Mouse (Mus musculus) MEL-GATA-1-ER (cell line): ENCODE measurements around the gene Irf2bpl.
A peak's percentile ranks its signal among the peaks of the same experiment; 100 is the strongest.

Source experiments
- DNase-seq: peaks from one replicate; pipeline ENCODE4 v3.0.0-alpha.2; 2012; ENCODE audit warnings: low read depth; ENCODE audit errors: extremely low read depth

Gene Irf2bpl

DNA sequence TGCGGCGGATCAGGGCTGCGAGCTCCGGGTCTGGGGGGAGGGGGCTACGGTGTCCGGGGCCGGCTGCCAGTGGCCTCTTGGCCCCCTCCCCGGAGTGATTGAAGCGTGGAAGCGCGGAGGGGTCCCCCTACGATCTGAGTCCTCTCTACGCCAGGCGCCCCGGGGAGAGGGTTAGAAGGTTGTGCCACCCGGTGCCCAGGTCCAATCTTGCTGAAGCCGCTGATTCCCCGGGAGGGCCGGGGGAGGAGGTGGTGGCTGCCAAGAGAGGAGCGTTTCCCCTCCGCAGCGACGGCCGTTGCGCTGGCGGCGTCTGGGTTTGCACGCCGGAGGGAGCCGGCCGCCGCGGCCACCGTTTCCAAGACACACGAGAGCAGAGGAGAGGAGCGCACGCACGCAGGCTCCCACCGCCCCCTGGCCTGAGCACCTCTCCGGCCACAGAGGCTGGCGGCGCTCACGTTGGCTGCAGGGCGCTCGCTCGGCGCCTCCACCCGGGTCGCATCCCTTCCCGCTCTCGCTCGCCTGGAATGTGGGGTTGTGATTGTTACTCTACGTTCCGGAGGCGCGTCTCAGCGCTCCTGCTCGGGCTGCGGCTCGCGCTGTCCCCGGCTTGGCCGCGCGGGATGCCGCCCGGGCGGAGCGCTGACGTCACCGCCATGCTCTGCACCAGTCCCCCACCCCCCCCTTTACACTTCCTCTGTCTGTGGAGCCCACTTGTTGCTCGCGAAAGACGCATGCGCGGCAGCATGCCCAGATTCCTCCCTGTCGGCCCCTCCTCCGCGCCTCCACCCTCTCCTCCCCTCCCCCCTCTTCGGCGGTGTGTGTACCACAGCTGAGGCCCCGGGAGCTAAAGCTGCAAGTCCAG lies at the start of gene Irf2bpl:
Irf2bpl (minus strand) TSS at position 602 of the 862 bp plus-strand sequence.
- DNase-seq = peak; percentile 84

DNA sequence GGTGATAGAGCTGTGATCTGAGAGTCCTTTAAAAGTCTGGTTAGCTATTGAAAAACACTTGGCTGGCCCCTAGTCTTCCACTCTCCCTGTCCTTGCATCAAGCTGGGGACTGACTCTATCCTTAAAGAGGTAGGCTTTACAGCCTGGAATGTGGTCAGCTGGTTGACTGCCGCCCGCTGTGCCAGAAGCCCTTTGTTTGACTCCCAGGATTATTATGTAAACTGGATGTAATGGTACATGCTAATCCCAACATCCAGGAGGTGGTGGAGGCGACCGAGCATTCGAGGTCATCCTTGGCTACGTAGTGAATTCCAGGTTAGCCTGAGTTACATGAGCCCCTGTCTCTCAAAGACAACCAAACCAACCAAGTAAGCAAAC lies 48.0 kb upstream of the Irf2bpl start:
- no peak for DNase-seq

DNA sequence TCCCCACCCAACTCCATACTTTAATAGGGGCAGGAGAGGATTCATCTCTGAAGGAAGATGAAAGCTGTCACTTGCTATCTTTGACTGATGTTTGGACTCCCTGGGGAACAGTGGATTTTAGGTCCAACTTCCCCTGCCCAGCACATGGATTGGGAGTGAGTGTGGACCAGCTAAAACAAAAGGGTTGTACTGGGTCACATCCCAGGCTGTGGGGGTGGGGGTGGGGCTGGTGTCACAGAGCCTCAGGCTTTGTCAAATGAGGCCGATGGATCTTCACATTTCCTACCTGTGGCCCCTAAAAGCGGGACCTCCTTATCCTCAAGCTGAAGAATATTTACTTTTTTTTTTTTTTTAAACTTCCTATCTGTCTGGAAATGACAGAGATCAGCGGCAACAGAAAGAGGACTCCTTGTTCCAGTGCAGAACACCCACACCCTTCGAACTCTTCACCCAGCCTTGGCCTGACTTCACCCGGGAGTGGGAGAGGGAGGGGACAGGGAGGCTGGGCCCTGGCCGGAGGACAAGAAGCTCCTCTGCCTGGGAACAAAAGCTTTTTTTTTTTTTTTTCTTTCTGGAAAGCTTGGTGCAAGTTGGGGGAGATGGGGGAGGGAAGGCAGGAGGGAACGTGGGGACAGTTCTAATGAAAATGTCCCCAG lies 47.4 kb upstream of the Irf2bpl start:
- DNase-seq = no peak

DNA sequence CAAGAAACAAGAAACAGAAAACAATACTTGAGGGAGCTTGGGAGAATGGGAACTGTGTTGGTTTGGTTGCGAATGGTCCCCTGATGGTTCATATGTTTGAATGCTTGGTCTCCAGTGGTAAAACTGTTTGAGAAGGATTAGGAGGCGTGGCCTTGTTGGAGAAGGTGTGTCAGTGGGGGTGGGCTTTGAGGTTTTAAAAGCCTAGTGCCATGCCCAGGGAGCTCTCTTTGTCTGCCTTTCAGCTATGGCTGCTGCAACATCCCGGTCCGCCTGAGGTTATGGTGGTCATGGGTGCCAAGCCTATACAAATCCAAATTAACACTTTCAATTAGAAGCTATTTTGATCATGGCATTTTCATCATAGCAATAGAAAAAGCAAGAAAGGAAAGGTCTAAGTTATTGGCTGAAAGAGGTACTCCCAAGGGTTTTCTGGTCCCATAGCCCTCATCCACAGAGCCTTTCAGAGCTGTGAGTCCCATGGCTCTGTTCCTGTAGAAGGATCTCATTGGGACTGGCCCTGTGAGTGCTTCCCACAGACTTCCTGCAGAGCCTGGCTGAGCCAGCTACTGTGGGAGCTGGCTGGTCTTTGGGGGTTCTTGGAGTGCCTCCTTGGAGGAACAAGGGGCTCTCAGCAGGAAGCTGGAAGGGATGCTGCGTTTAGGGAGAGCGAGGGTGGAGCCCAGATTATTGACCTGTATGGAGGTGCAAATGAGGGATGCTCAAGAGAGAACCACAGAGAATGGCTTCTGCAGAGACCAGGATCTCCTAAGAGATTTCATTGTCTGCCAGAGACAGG lies 46.5 kb upstream of the Irf2bpl start:
- no peak for DNase-seq

DNA sequence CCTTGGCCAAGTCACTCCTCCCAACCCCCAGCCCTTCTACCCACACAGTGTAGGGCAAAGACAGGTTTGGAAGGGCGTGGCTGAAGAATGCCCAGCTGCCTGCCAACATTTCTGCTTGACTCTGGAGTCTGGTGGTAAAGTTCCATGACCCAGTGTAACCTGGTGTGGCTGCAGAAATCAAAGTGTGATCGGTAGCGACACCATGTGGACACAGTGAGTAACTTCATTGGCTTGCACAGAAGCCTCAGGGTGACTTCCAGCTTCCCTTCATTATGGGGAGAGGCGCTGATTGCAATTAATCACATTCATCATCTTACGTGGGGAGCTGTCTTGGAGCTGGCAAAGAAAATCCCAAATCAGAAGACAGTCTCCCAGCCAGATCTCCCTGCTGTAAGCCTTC lies 39.2 kb upstream of the Irf2bpl start:
- no peak for DNase-seq

DNA sequence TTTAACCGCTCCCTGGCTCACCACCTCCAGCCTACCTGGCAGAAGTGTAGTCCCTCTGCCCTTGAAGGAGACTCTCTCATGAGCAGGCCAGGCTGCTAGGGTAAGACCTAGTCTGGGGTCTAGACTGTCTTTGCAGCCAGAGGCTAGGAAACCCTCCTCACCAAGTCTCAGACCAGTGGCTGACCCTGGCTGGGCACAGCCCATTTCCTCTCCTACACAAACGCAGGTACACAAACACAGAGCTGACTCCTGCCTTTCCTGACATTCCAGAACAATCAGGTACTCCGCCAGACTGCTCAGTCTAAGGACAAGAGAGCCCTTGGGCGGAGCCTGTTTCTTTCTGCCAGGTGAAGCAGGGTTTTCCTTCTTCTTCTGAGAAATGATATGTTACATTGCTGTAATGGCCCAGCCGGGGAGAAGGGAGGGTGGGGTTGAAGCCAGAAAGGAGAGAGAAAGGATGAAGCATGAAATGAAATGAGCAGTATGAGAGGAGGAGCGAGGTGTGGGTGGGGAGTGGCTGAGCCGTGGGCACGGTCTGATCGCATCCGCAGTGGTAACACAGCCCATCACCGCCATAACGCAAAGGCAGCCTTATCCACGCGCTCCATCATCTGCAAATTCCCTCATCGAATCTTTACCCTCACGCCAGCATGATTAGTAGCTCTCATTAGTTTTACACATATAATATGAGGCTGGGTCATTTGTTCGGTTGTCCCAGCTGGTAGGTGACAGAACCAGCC lies 34.6 kb upstream of the Irf2bpl start:
- DNase-seq = no peak

DNA sequence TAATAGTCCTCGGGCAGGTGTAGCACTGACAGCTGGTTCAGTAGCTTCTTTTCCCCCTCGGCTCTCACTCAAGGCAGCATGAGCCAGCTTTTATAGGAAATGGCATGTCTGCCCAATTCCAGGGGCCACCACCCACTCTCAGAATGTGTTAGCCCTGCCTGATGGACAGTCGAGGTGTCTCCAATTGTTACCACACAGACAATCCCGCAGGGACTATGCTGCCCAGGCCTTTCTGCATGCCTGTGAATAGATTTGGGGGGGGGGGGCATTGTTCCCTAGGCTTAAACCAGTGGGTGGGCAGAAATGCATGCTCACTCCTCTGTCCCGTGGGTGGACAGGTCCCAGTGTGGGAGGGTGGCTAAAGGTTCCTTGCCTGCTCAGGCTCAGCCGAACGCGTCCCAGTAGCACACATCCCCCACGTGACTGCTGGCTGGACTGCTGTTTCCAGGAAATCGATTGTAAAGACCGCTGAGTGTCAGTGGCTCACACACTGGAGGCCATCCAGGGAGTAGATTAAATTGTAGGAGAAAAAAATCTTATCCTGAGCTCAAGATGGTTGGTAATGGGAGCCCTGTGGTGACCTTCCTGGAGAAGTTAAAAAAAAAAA lies 33.9 kb upstream of the Irf2bpl start:
- no peak for DNase-seq

DNA sequence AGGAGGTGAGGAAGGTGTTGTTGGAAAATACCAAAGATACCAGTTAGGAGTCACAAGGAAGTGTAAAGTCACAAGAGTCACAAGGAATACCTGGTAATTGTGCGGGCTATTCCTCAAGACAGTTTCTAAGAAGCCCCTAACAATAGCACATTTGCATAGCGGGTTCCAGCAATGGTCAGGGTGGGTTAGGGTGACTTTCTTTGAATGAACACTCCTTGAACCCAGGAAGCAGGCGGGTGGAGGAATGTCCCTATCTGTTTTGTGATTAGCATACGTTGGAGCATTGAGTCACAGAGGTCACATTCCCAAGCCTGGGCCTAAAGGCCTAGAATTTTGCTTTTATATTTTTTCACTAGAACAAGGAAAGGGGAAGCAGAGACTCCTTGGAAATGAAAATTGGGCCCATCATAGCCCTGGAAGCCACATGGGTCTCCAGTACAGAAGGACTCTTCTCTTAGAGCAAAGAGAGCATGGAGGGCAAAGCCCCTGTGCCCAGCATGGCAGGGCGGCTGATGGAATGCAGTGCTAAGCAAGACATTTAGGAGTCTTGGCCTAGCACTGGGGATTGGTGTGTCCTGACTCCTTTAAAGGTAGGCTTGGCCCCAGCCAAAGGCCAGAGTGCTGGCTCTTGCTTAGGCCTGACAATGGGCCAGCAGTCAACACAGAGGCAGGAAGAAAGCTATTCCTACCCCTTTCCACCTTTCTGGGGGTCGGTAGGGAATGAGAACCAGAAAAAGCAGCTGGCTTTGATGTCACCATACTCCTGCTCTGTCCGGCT lies 32.4 kb upstream of the Irf2bpl start:
- no peak for DNase-seq

DNA sequence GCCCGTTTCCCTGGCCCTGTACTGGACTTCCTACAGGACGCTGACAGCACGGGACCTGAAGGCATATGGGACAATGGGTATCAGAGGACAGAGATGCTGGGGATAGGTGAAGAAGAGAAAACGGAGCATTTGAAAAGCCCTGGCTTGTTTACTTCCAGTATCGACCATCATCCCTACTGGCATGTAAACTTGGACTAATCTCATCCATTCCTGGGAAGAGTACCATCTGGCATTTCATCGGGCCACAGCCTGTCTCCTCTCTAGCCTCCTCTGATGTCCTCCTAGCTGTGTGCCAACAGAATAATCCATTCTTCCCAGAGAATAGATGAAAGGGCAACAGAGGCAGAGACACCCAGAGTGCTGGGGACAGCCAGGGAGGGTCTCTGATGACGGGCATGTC lies 31.0 kb upstream of the Irf2bpl start:
- DNase-seq = no peak

DNA sequence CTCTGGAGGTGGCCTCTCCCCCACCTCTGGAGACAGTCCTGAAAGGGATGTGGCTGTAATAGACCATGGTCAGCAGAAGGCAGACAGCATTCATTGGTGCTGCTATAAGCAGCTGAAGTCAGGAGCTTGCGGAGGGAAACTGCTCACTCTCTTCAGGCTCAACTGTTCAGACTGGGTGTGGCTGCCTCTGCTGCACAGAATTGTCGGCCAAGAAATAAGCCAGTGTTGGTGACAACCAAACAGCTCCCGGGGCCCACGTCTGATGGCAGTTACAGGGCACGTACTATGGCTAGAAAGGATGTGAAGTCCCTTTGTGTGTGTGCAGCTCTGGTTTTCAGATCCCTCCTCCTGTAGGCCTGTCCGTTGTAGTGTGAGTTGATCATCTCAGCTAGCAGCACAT lies 30.2 kb upstream of the Irf2bpl start:
- DNase-seq = no peak

DNA sequence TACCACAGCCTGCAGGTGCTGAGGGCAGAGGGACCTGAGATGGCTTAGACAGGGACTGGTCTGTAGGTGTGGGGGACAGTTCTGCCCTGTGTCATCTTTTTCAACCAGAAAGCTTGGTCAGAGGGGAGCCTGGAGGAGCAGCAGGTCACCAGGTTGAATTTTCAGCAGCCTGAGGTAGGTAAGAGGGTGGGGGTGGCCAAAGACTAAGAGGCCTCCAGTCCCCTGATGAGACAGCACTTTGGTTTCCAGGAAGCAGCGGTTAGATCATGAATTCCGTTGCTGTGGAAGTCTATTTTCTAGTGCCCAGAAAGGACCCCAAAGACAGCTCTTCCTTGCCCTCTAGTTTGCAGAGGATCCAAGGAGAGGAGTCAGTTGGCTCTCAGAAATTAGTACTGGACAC lies 29.8 kb upstream of the Irf2bpl start:
- no peak for DNase-seq

DNA sequence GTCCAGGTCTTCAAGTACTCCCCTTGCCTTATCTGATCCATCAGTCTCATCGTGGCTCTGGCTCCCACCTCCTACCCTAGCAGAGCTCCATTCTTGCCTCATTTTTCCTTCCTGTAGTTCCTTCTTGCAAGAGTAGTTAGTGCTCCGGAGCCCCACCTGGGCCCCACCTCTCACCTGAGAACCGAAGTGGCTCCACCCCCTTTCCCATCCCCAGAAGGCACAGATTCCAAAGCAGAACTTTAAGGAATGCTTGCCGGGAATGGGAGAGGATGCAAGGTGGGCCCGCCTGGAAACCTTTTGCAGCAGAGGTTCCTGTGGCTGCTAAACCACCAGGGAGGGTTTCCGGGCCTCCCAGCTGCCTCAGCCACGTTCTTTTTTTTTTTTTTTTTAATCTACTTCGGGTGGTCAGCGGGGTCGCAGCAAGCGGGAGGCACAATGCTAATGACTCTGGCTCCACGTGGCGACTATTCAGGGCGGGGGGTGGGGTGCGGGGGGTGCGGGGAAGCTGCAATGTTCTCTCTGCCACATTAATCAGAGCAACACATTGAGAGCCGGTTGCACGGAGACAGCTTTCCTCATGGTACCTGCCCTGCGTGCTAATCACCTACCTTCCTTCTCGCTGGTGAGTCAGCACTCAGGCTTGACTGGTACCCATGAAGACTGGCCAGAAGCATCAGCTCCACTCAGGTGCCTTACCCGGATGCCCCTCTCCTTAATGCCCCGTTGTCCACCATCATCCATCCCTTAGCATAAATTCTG lies 27.9 kb upstream of the Irf2bpl start:
- DNase-seq = no peak

DNA sequence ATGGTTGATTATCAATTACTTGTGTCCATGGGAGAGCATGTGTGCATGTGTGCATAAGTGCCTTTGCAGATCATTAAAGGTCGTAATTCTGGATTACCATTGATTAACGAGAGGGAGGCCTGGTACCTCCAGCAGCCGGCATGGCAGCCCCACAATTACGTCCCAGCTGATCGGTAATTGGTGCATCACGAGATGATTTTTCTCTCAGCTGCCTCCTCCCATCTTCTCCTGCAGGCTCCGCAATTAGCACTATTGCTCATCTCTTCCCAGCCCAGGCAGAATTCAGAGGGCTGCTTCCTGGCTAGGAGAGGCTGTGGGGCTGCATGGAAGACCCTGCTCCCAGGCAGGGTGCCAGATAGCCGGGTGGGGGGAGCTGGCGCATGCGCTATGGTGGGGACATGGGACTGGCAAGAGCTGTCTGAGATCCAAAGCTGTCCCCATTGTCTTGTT lies 26.9 kb upstream of the Irf2bpl start:
- no peak for DNase-seq

DNA sequence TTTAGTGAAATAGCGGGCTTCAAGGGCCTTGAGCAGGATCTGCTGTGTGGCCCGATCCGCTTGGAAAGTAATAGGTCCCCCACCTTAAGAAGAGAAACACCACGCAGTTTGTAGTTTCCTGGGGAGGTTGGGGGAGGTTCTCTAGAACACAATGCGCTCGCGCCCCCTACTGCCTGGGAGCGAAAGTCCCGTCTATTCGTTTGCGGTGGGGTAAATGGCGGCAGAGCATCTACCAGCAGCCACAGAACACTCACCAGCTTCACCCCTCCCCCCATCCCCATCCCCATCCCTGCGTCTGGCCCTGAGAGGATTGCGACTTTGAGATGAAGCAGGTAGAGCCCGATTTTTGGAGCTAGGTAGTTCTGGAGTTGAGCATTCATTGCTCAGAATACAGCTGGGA lies 21.8 kb upstream of the Irf2bpl start:
- peak; percentile 67 for DNase-seq

DNA sequence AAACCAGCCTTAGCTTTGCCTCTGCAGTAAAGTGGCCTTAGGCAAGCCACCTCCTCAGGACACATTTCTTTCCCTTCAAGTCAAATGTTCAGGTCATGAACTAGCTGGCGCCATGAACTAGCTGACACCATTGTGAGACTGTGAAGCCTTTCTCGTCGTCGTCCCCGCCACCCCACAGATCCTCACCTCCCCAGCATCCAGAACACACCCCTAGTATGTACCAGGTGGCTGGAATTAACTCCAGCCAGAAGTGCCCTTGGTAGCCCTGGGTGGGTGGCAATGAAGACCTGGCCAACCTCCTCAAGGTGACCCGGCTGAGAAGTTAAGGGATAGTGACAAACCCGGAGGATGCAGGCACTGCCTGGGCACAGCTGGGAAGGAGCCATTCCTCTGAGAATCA lies 21.3 kb upstream of the Irf2bpl start:
- DNase-seq = no peak

DNA sequence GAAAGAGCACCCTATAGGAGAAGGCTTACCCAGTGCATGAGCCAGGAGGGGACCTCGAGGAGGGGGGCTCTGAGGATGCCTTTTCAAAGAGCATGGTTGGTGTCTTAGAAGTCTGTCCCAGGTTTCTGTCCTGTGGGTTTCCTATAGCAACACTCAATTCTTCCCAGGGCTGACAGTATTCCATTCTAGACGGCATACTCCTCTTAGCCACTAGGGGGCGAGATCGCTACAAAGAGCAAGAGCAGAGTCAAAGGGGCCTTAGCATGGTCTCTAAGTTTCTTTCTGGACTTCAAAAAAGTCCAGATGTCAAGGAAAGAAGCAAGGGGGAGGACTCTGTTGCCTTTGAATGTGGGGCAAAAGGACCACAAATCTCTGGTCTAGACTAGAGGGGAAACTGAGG lies 20.6 kb upstream of the Irf2bpl start:
- no peak for DNase-seq

DNA sequence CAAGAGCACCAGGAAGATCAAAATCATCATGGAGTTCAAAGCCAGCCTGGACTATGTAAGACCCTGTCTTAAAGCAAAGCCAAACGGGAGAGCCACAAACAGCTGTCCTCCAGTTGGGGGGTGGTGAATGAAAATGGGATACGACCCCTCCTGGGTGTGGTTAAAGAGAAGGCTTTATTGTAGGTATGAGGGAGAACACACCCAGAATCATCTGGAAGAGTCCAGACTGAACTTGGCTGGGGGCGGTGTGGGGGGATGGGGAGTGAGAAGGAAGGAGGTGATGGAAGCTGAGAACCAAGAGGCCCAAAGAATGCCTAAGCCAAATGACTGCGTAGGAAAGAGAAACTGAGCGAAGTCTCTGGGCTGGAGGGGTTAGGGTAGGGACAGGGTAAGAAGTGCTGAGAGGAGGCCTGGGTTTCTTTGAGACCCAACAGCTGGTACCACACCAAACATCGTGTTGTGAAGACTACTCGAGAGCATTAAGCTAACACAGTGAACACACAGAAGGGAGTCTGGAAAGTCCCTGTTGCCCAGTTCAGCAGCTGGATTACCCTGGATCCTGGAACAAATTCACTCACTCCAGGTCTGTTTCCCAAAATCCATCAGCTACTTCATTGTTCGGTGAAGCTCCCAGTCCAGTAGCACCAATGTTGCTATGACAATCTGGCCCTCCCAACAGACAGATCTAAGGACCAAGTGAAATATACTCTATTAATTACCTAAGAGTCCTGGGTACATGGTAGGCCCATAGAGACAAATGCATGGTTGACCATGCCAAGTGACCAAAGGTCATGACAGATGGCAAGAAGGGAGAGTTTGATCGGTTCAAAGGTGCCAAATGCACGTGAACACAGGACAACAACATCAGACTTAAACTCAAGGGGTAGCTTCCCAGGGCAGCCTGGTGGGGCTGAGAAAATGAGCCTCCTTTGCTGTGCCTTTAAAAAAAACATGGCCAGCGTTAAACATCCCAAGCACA lies 19.5 kb upstream of the Irf2bpl start:
- DNase-seq = no peak

DNA sequence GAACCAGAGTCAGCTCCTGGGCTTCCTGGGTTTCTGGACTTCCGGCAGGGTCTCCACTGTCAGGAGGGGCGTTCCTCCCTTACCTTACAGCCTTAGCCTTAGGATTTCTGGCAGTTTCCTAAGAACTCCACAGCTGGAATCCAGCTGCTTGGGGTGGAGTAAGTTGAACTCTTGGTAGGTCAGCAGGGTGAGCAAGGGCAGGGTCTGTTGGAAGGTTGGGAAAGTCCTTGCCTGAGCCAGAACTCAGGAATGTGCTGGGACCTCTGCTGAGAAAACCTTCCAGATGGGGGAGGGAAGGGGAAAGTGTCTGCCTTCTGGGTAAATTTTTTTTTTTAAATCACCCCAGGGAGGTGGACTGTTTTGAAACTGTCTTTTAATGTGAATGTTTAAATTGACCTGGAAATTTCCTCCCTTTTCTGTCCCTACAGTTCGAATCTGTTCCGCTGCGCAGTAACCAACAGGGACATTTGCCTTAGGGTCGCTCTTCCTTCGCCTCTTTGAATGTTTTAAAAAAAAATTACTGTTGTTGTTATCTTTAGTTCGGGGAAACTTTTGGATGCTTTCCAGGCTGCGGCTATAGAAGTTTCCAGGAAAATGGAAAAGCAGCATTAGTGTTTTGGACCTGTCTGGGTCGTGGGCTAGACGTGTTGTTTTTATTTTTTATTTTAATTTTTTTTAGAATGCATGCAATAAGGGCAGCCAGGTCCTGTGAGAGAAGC lies 15.0 kb upstream of the Irf2bpl start:
- DNase-seq = no peak
